Mouse (Mus musculus) myocyte (in vitro differentiated cells): ENCODE results near the gene Prrx2. TPM values are rescaled to one million over a fixed set of nuclear protein-coding genes. Genes with fewer than 3 reads are reported as not detected.
A peak's percentile ranks its signal among the peaks of the same experiment; 100 is the strongest.

Experiments used
- H3K27me3 ChIP-seq: one replicate; pipeline ENCODE4 v1.6.1; 2011; ENCODE audit not compliant: control insufficient read depth, insufficient read depth, insufficient read length
- H3K36me3 ChIP-seq: one replicate; pipeline ENCODE4 v1.6.1; 2011; ENCODE audit not compliant: control insufficient read depth, insufficient read depth
- H3K4me2 ChIP-seq: one replicate; pipeline ENCODE4 v1.6.1; 2011; ENCODE audit warnings: low read depth, control low read depth
- H3K4me3 ChIP-seq: one replicate; pipeline ENCODE4 v1.5.1; 2011; ENCODE audit warnings: mild to moderate bottlenecking, control low read depth, moderate library complexity
- H3K79me2 ChIP-seq: one replicate; pipeline ENCODE4 v1.6.1; 2011; ENCODE audit not compliant: control insufficient read depth, insufficient read depth
- H3ac ChIP-seq: one replicate; pipeline ENCODE4 v1.6.1; 2011; ENCODE audit not compliant: control insufficient read depth, insufficient read length
- CEBPB ChIP-seq: IDR thresholded peaks from 2 replicates; pipeline ENCODE4 v1.6.1; 2011; ENCODE audit warnings: mild to moderate bottlenecking, moderate library complexity; ENCODE audit not compliant: poor library complexity, insufficient read depth, severe bottlenecking
- E2F4 ChIP-seq: IDR thresholded peaks from one replicate; pipeline ENCODE4 v1.6.1; 2011; ENCODE audit warnings: mild to moderate bottlenecking, control low read depth, moderate library complexity; ENCODE audit not compliant: insufficient read depth
- MAX ChIP-seq: IDR thresholded peaks from one replicate; pipeline ENCODE4 v1.6.1; 2011; ENCODE audit warnings: low read depth, mild to moderate bottlenecking, control low read depth
- MYOD1 ChIP-seq, 3 experiments: IDR thresholded peaks; one replicate each; pipeline ENCODE4 v1.6.1; 2011; ENCODE audit warnings: control low read depth in 2 of 3, low read depth in 2 of 3, mild to moderate bottlenecking in 2 of 3, moderate library complexity in 1 of 3; ENCODE audit not compliant: insufficient read length in 2 of 3, control insufficient read depth in 1 of 3
- MYOG ChIP-seq, 3 experiments: IDR thresholded peaks; one replicate each; pipeline ENCODE4 v1.6.1; 2011; ENCODE audit warnings: control low read depth in 2 of 3, low read depth in 2 of 3, mild to moderate bottlenecking in 2 of 3; ENCODE audit not compliant: insufficient read length in 2 of 3, control insufficient read depth in 1 of 3, insufficient read depth in 1 of 3
- POLR2A ChIP-seq: IDR thresholded peaks from one replicate; pipeline ENCODE4 v1.6.1; 2011; ENCODE audit warnings: low read depth, mild to moderate bottlenecking, control low read depth, moderate library complexity; ENCODE audit not compliant: insufficient read length
- POLR2AphosphoS2 ChIP-seq: IDR thresholded peaks from one replicate; pipeline ENCODE4 v1.6.1; 2011; ENCODE audit warnings: low read depth, control low read depth; ENCODE audit not compliant: insufficient read length
- REST ChIP-seq: IDR thresholded peaks from one replicate; pipeline ENCODE4 v1.6.1; 2011; ENCODE audit warnings: mild to moderate bottlenecking, control low read depth, moderate library complexity; ENCODE audit not compliant: insufficient read depth, insufficient read length
- SRF ChIP-seq: IDR thresholded peaks from one replicate; pipeline ENCODE4 v1.6.1; 2011; ENCODE audit warnings: low read depth; ENCODE audit not compliant: control insufficient read depth, insufficient read length
- TCF12 ChIP-seq: IDR thresholded peaks from one replicate; pipeline ENCODE4 v1.6.1; 2011; ENCODE audit warnings: mild to moderate bottlenecking, control low read depth; ENCODE audit not compliant: poor library complexity, insufficient read depth, severe bottlenecking
- TCF3 ChIP-seq: IDR thresholded peaks from one replicate; pipeline ENCODE4 v1.6.1; 2011; ENCODE audit warnings: low read depth, control low read depth; ENCODE audit not compliant: insufficient read length
- USF1 ChIP-seq: IDR thresholded peaks from one replicate; pipeline ENCODE4 v1.6.1; 2011; ENCODE audit warnings: low read depth, mild to moderate bottlenecking, control low read depth, moderate library complexity
- polyA plus RNA-seq: library from polyadenylated mRNA; unstranded; fragments of >200 nt; fragmentation: generic; extraction: Trizol; gene quantifications from one replicate; pipeline ENCODE4 v1.2.1, GENCODE M21; 2012; ENCODE audit warnings: missing spikeins

Prrx2 gene
- polyA plus RNA-seq: 21.8 TPM

DNA sequence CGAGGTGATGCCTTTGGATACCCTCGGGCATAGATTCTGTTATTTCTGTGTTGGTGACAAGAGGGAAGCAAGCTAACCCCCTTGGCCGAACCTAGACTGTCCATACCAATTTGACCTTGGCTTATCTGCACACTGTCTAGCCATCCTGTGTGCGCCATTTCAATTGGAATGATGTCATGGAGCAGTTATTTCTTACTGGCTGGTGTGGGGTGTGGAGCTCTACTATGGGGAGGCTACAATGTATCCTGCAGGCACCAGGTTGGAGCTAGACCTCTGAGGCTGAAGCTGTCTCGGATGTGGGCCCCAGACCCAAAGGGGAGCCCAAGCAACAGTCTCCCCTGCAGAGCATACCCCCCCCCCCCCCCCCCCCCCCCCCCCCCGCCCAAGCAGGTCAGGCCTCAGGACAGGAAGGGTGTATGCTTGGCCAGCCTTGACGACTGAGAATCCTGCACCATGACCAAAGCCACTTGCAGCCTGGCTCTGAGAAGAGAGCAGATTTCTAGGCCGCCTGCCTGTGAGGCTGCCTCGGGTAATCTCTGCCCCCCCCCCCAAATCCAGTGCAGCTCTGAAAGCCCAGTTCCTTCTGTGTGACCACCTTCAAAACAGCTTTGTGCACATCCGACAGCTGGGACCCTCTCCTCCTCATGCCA is at the start of gene Prrx2:
Gene Prrx2 (plus strand): TSS at position 600 of the 650 bp plus-strand sequence.
- H3K27me3 ChIP-seq: no peaks in the 10 kb centered on the region
- no peak within 1 kb of the TSS for H3K4me3 ChIP-seq
- no peaks in the 10 kb centered on the region for H3K36me3 ChIP-seq
- H3K79me2 ChIP-seq: no peaks in the 10 kb centered on the region
- H3K4me2 ChIP-seq: no peak within 1 kb of the TSS
- no peak within 1 kb of the TSS for H3ac ChIP-seq
- no peak for TF ChIP-seq CEBPB
- no peak for TF ChIP-seq REST
- TF ChIP-seq MAX: no peak
- no peak for TF ChIP-seq TCF12
- TF ChIP-seq SRF: no peak
- TF ChIP-seq USF1: no peak
- no peak for TF ChIP-seq MYOD1 (IDR thresholded peaks at IDR 0.05; ENCODE audit: control insufficient read depth in 1 of 3, insufficient read length in 2 of 3, low read depth in 2 of 3)
- TF ChIP-seq POLR2A: no peak
- TF ChIP-seq MYOG (IDR thresholded peaks at IDR 0.05; ENCODE audit: control insufficient read depth in 1 of 3, insufficient read depth in 1 of 3, insufficient read length in 2 of 3, low read depth in 2 of 3): no peak
- TF ChIP-seq E2F4: no peak
- TF ChIP-seq POLR2AphosphoS2: no peak
- no peak for TF ChIP-seq TCF3

DNA sequence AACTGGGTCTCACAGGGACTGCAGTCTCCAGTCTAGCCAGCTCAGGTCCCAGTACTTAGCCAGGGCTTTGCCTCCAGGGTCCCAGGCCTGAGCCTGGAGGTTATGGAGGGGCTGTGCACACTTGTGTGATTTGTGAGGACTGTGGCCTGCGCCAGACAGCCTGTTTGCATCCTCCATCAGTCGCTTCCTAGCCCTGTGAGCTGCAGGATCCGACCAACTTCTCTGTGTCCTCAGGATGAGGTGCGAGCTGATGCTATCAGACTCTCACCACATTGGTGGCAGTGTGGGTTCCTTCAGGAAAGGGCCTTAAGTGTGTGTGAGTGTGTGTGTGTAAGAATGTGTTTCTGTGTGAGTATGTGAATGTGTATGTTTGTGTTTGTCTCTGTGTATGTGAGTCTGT is 47.3 kb upstream of the Prrx2 start:
- H3K36me3 ChIP-seq: no peaks in the 10 kb centered on the region
- H3K79me2 ChIP-seq: no peaks in the 10 kb centered on the region
- H3K27me3 ChIP-seq: no peaks in the 10 kb centered on the region
- H3K4me2 ChIP-seq: no peak overlapping the region
- H3ac ChIP-seq: no peak overlapping the region
- H3K4me3 ChIP-seq: no peak overlapping the region
- TF ChIP-seq E2F4 (no peak), TCF12 (no peak), POLR2A (no peak), TCF3 (no peak), POLR2AphosphoS2 (no peak), SRF (no peak), MYOG (IDR thresholded peaks at IDR 0.05; ENCODE audit: control insufficient read depth in 1 of 3, insufficient read depth in 1 of 3, insufficient read length in 2 of 3, low read depth in 2 of 3) (no peak), CEBPB (no peak), MAX (no peak), MYOD1 (IDR thresholded peaks at IDR 0.05; ENCODE audit: control insufficient read depth in 1 of 3, insufficient read length in 2 of 3, low read depth in 2 of 3) (no peak), REST (no peak)

DNA sequence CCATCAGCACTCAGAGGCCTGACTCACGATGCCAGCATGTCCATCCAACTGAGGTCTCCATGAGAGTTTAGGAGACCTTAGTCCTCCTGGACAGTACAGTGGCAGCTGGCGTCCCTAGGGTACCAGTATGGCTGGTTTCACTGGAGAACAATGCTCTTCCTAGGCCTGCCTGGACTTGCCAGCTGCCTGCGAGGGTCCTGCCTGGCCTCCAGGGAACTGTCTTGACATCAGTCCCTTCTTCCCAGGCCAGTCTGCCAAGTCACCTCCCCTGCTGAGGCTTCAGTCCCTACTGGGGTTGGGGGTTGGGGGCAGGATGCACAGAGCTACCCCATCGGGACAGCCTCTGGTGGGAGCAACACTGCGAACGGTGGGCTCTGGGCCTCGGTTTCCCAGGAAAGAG is 42.7 kb upstream of the Prrx2 start:
- H3ac ChIP-seq: no peak overlapping the region
- H3K4me2 ChIP-seq: no peak overlapping the region
- no peak overlapping the region for H3K4me3 ChIP-seq
- TF ChIP-seq CEBPB (no peak), REST (no peak), TCF3 (no peak), MYOD1 (IDR thresholded peaks at IDR 0.05; ENCODE audit: control insufficient read depth in 1 of 3, insufficient read length in 2 of 3, low read depth in 2 of 3) (no peak), SRF (no peak), MAX (no peak), POLR2A (no peak), USF1 (no peak), POLR2AphosphoS2 (no peak), E2F4 (no peak)
- no peaks in the 10 kb centered on the region for H3K36me3 ChIP-seq
- no peaks in the 10 kb centered on the region for H3K79me2 ChIP-seq
- no peaks in the 10 kb centered on the region for H3K27me3 ChIP-seq

DNA sequence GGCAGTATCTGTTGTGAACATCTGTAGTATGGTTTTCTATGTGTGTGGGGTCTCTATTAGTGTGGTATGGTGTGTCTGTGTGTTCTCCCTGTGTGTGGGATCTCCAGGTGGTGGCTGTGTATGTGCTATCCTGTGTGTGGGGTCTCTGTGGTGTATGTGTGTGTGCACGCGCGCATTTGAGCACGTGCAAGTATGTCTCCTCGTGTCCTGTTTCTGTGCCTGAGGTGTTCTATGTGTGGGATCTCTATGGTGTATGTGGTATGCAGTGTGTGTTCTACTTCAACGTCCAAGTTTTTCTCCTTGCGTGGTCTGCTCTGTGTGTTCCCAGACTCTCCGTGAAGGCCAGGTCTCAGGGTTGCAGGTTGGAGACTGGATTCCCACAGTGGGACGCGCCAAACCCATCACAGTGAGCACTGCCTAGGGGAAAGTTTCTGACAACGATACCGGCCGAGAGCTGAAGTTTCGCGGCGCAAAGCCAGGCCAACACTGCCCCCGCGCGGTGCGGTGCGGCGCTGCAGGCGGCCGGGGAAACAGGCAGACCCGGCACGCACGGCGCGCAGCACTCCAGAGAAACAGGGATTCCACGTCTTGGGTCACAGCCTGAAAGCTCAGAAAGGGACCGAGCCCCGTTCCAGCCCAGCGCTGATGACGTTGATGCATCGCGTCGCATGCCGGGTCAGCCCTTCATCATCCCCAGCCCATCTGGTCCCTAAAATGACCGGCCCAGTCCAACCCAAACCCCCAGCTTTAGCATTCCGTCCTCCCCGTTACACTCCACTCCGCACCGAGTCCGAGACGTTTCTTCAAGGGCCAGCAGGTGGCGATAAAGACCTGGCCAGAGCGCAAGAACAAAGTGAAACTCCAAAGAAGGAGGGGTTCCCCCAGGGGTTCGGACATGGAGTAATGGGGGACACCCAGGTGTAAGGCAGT is 40.3 kb upstream of the Prrx2 start:
- H3K4me2 ChIP-seq: peak overlapping the region; percentile 98
- no peaks in the 10 kb centered on the region for H3K36me3 ChIP-seq
- peak; percentile 19 for TF ChIP-seq POLR2A
- TF ChIP-seq REST: no peak
- TF ChIP-seq MYOD1 (IDR thresholded peaks at IDR 0.05; ENCODE audit: control insufficient read depth in 1 of 3, insufficient read length in 2 of 3, low read depth in 2 of 3): peak in 1 of 3 experiments; percentile 45
- peak; percentile 34 for TF ChIP-seq POLR2AphosphoS2
- peak; percentile 7 for TF ChIP-seq SRF
- TF ChIP-seq MYOG (IDR thresholded peaks at IDR 0.05; ENCODE audit: control insufficient read depth in 1 of 3, insufficient read depth in 1 of 3, insufficient read length in 2 of 3, low read depth in 2 of 3): peak in 1 of 3 experiments; percentile 53
- no peak for TF ChIP-seq TCF3
- H3K4me3 ChIP-seq: peak overlapping the region; percentile 22
- peak overlapping the region; percentile 16 for H3ac ChIP-seq
- H3K27me3 ChIP-seq: no peaks in the 10 kb centered on the region
- H3K79me2 ChIP-seq: no peaks in the 10 kb centered on the region
